Mouse (Mus musculus) embryonic stem cell, embryonic (primary cell): ENCODE data around the gene 9530053A07Rik.

ENCODE experiments used
- CTCF ChIA-PET, 4 experiments: fragments of 300-600 bp in 2 of 4; fragments of 350-600 bp in 2 of 4; sonication (Branson Sonifier 250); formaldehyde crosslinking; loops; one replicate each; lab custom pipeline; 2022; ENCODE audit warnings: inconsistent platforms in 2 of 4; lab: Charles Lee
- POLR2A ChIA-PET, 4 experiments: fragments of 300-600 bp in 2 of 4; fragments of 350-600 bp in 2 of 4; sonication (Branson Sonifier 250); formaldehyde crosslinking; loops; one replicate each; lab custom pipeline; 2022; ENCODE audit warnings: antibody characterized with exemption in 4 of 4, inconsistent platforms in 1 of 4; lab: Charles Lee

The 9530053A07Rik gene

GRCm38 (mm10) chr7:28159893-28160292 lies 30.6 kb downstream of the 9530053A07Rik start:
- POLR2A ChIA-PET = interaction anchor here in 2 of 4 experiments (0.5 to 3.2 kb wide), 3 partner anchors 8 to 300 kb away, joined by 3 to 8 read pairs (median 3); no protein-coding TSS in a partner anchor
- CTCF ChIA-PET = interaction anchor here in 2 of 4 experiments (1.1 to 1.2 kb wide), 2 partner anchors 11 to 12 kb away, joined by 3 read pairs; no protein-coding TSS in a partner anchor

GRCm38 (mm10) chr7:28161163-28161749 lies 32.0 kb downstream of the 9530053A07Rik start:
- ChIA-PET CTCF (interaction anchor here in 1 of 4 experiments (0.5 to 1.6 kb wide), 4 partner anchors 9 to 60 kb away, joined by 3 to 6 read pairs (median 3); no protein-coding TSS in a partner anchor), POLR2A (interaction anchor here in 2 of 4 experiments (0.7 to 1.8 kb wide), 3 partner anchors 12 to 44 kb away, joined by 3 to 5 read pairs (median 4); partner anchors contain the start of gene Dyrk1b (in 1 of the 2))

GRCm38 (mm10) chr7:28165406-28165805 lies 36.1 kb downstream of the 9530053A07Rik start:
- POLR2A ChIA-PET = no interaction called here

GRCm38 (mm10) chr7:28168320-28169115 lies 39.3 kb downstream of the 9530053A07Rik start:
- CTCF ChIA-PET = interaction anchor here (0.5 to 2.9 kb wide), 23 partner anchors 11 to 668 kb away, joined by 3 to 29 read pairs (median 3); partner anchors contain the start of genes Dyrk1b (in 1 of the 4), Eid2 (in 1 of the 4), Ttc9b (in 1 of the 4) and Zfp607b (in 1 of the 4)

More at GRCm38 (mm10) chr7:28165406-28165805, 36.1 kb downstream of the 9530053A07Rik start:
- CTCF ChIA-PET = interaction anchor here in 1 of 4 experiments (0.5 to 0.8 kb wide), 2 partner anchors 14 to 816 kb away, joined by 3 read pairs; partner anchors contain the start of gene Eif3k

GRCm38 (mm10) chr7:28169489-28170422 lies 40.5 kb downstream of the 9530053A07Rik start, which contains the start of gene Fbl:
Gene Fbl, plus strand, starts transcription at chr7:28169710.
- CTCF ChIA-PET = interaction anchor here (0.6 to 2.9 kb wide), 22 partner anchors 10 to 788 kb away, joined by 3 to 29 read pairs (median 4); partner anchors contain the start of genes Dyrk1b (in 1 of the 4), Ttc9b (in 1 of the 4) and Zfp607b (in 1 of the 4)
- POLR2A ChIA-PET = interaction anchor here (0.5 to 6.0 kb wide), 47 partner anchors 10 to 753 kb away, joined by 3 to 61 read pairs (median 4); partner anchors contain the start of genes Dyrk1b (in 3 of the 4), Med29 (in 3 of the 4), Paf1 (in 3 of the 4) and Rps16 (in 2 of the 4)

More at GRCm38 (mm10) chr7:28168320-28169115, 39.3 kb downstream of the 9530053A07Rik start:
- POLR2A ChIA-PET = interaction anchor here in 3 of 4 experiments (0.5 to 6.0 kb wide), 33 partner anchors 11 to 642 kb away, joined by 3 to 61 read pairs (median 4); partner anchors contain the start of genes Dyrk1b (in 3 of the 3), Med29 (in 3 of the 3), Paf1 (in 3 of the 3) and Supt5 (in 2 of the 3)

- POLR2A ChIA-PET = interaction anchor here in 1 of 4 experiments (1.4 kb wide), 1 partner anchor 20 kb away, joined by 3 read pairs; no protein-coding TSS in a partner anchor
- CTCF ChIA-PET = no interaction called here
Measured at GRCm38 (mm10) chr7:28175358-28175757, 46.1 kb downstream of the 9530053A07Rik start.

- CTCF ChIA-PET = interaction anchor here in 2 of 4 experiments (0.6 to 1.1 kb wide), 8 partner anchors 10 to 1001 kb away, joined by 3 to 9 read pairs (median 4); partner anchors contain the start of genes Fbl (in 1 of the 2) and Psmd8 (in 1 of the 2)
- POLR2A ChIA-PET = interaction anchor here (0.6 to 5.9 kb wide), 53 partner anchors 9 to 948 kb away, joined by 3 to 61 read pairs (median 3); partner anchors contain the start of genes Fbl (in 4 of the 4), Med29 (in 2 of the 4), Paf1 (in 2 of the 4) and Rps16 (in 2 of the 4)
Measured at GRCm38 (mm10) chr7:28179228-28179627, 50.0 kb downstream of the 9530053A07Rik start, which contains the start of gene Dyrk1b. Gene Dyrk1b, plus strand, starts transcription at chr7:28179469.

GRCm38 (mm10) chr7:28179741-28180377 lies 50.6 kb downstream of the 9530053A07Rik start:
- ChIA-PET POLR2A (interaction anchor here (0.6 to 5.9 kb wide), 61 partner anchors 10 to 984 kb away, joined by 3 to 61 read pairs (median 3); partner anchors contain the start of genes Fbl (in 4 of the 4), Med29 (in 2 of the 4), Paf1 (in 2 of the 4) and Rps16 (in 2 of the 4)), CTCF (interaction anchor here (0.6 to 1.2 kb wide), 11 partner anchors 11 to 1001 kb away, joined by 3 to 9 read pairs (median 4); partner anchors contain the start of genes Fbl (in 1 of the 4) and Psmd8 (in 1 of the 4))

- POLR2A ChIA-PET = interaction anchor here in 3 of 4 experiments (0.5 to 5.9 kb wide), 11 partner anchors 11 to 698 kb away, joined by 3 to 61 read pairs (median 8); partner anchors contain the start of genes Fbl (in 3 of the 3) and Rps16 (in 1 of the 3)
- CTCF ChIA-PET = interaction anchor here in 1 of 4 experiments (1.2 kb wide), 1 partner anchor 23 kb away, joined by 3 read pairs; no protein-coding TSS in a partner anchor
Measured at GRCm38 (mm10) chr7:28180890-28181289, 51.6 kb downstream of the 9530053A07Rik start.

GRCm38 (mm10) chr7:28181376-28181775 lies 52.1 kb downstream of the 9530053A07Rik start:
- POLR2A ChIA-PET = interaction anchor here in 3 of 4 experiments (0.5 to 5.9 kb wide), 6 partner anchors 11 to 699 kb away, joined by 3 to 61 read pairs (median 22); partner anchors contain the start of gene Fbl (in 2 of the 3)
- CTCF ChIA-PET = no interaction called here

GRCm38 (mm10) chr7:28182320-28182719 lies 53.1 kb downstream of the 9530053A07Rik start:
- ChIA-PET POLR2A (interaction anchor here in 2 of 4 experiments (0.7 to 5.9 kb wide), 4 partner anchors 13 to 198 kb away, joined by 3 to 61 read pairs (median 10); partner anchors contain the start of genes Fbl (in 1 of the 2) and Zfp36 (in 1 of the 2)), CTCF (no interaction called here)

- ChIA-PET POLR2A (interaction anchor here in 2 of 4 experiments (1.0 to 1.6 kb wide), 5 partner anchors 9 to 136 kb away, joined by 3 to 8 read pairs (median 4); partner anchors contain the start of genes Fbl (in 1 of the 2) and Psmc4 (in 1 of the 2)), CTCF (interaction anchor here in 2 of 4 experiments (1.0 to 1.1 kb wide), 2 partner anchors 38 to 113 kb away, joined by 3 read pairs; no protein-coding TSS in a partner anchor)
Measured at GRCm38 (mm10) chr7:28185884-28186283, 56.6 kb downstream of the 9530053A07Rik start.

GRCm38 (mm10) chr7:28186631-28187030 lies 57.4 kb downstream of the 9530053A07Rik start:
- ChIA-PET POLR2A (interaction anchor here in 1 of 4 experiments (1.0 to 1.6 kb wide), 4 partner anchors 9 to 137 kb away, joined by 3 to 8 read pairs (median 4); partner anchors contain the start of genes Fbl and Psmc4), CTCF (no interaction called here)

GRCm38 (mm10) chr7:28191489-28191888 lies 62.2 kb downstream of the 9530053A07Rik start:
- POLR2A ChIA-PET = interaction anchor here (0.6 to 6.0 kb wide), 8 partner anchors 12 to 165 kb away, joined by 3 to 38 read pairs (median 4); partner anchors contain the start of genes Dyrk1b (in 2 of the 4) and Fbl (in 1 of the 4)
- CTCF ChIA-PET = no interaction called here

GRCm38 (mm10) chr7:28191903-28192302 lies 62.6 kb downstream of the 9530053A07Rik start:
- POLR2A ChIA-PET = interaction anchor here (0.6 to 6.0 kb wide), 8 partner anchors 11 to 165 kb away, joined by 3 to 38 read pairs (median 4); partner anchors contain the start of genes Dyrk1b (in 2 of the 4) and Fbl (in 1 of the 4)

More at GRCm38 (mm10) chr7:28191903-28192302, 62.6 kb downstream of the 9530053A07Rik start:
- CTCF ChIA-PET = no interaction called here
